Mouse (Mus musculus) intestine, embryonic 15.5 days (tissue): ENCODE measurements around the gene H2-Aa. TPM values are rescaled to one million over a fixed set of nuclear protein-coding genes. Genes with fewer than 3 reads are reported as not detected.

ENCODE experiments used
- ATAC-seq: fragments of 200-750 bp; cut with Nextera tagmentation; 2 replicates; pipeline ENCODE4 v1.8.0; 2017; ENCODE audit warnings: moderate TSS enrichment, moderate library complexity
- H3K27ac ChIP-seq: fragments of 300-500 bp; sonication (generic); 2 replicates; pipeline ENCODE4 v1.5.1; 2015; ENCODE audit warnings: mild to moderate bottlenecking, inconsistent platforms
- H3K27me3 ChIP-seq: fragments of 300-500 bp; sonication (generic); replicated peaks from 2 replicates; pipeline ENCODE4 v1.6.1; 2015; ENCODE audit warnings: inconsistent platforms
- H3K36me3 ChIP-seq: fragments of 300-500 bp; sonication (generic); 2 replicates; pipeline ENCODE4 v1.6.1; 2015; ENCODE audit warnings: inconsistent platforms
- H3K4me1 ChIP-seq: fragments of 300-500 bp; sonication (generic); replicated peaks from 2 replicates; pipeline ENCODE4 v1.6.1; 2015; ENCODE audit warnings: inconsistent platforms
- H3K4me2 ChIP-seq: fragments of 300-500 bp; sonication (generic); replicated peaks from 2 replicates; pipeline ENCODE4 v1.6.1; 2015; ENCODE audit warnings: mild to moderate bottlenecking, inconsistent platforms
- H3K4me3 ChIP-seq: fragments of 300-500 bp; sonication (generic); replicated peaks from 2 replicates; pipeline ENCODE4 v1.5.1; 2015; ENCODE audit warnings: inconsistent platforms
- H3K9ac ChIP-seq: fragments of 300-500 bp; sonication (generic); 2 replicates; pipeline ENCODE4 v1.6.1; 2015; ENCODE audit warnings: inconsistent platforms
- H3K9me3 ChIP-seq: fragments of 300-500 bp; sonication (generic); 2 replicates; pipeline ENCODE4 v1.6.1; 2016; ENCODE audit warnings: inconsistent platforms
- WGBS: fragments of 180-500 bp; shearing (Covaris S2); methylation state at CpG from one replicate; pipeline ENCODE4 v1.1.7; 2015; 5-methylcytosine and 5-hydroxymethylcytosine counted together
- polyA plus RNA-seq: library from polyadenylated mRNA; unstranded; fragments of >200 nt; fragmentation: Nextera tagmentation; extraction: Ambion mirVana; gene quantifications from 2 replicates; pipeline ENCODE4 v1.2.1, GENCODE M21; 2015

H2-Aa gene
- polyA plus RNA-seq, 1 experiment from 2014 or later = 10.2 TPM

GRCm38 (mm10) chr17:34270940-34271339, 16.7 kb downstream of the H2-Aa start:
- no peak overlapping the region for H3K27ac ChIP-seq
- no peaks in the 10 kb centered on the region for H3K27me3 ChIP-seq
- no peaks in the 10 kb centered on the region for H3K36me3 ChIP-seq
- ATAC-seq = no peak
- H3K4me3 ChIP-seq = no peak overlapping the region
- H3K9me3 ChIP-seq = no peaks in the 10 kb centered on the region
- H3K4me1 ChIP-seq = no peaks in the 10 kb centered on the region
- WGBS = 78% methylated on average over 2 of the region's 2 CpGs
- no peak overlapping the region for H3K4me2 ChIP-seq
- H3K9ac ChIP-seq = no peak overlapping the region

GRCm38 (mm10) chr17:34270230-34270629, 17.4 kb downstream of the H2-Aa start:
- ATAC-seq = no peak
- Histone ChIP-seq H3K9ac (no peak overlapping the region), H3K27me3 (peaks cover 2% of the 10 kb centered on the region; the same call in 1 of the 2 replicates), H3K27ac (no peak overlapping the region), H3K9me3 (no peaks in the 10 kb centered on the region), H3K36me3 (no peaks in the 10 kb centered on the region), H3K4me3 (no peak overlapping the region), H3K4me1 (peaks cover under 1% of the 10 kb centered on the region; the same call in 1 of the 2 replicates), H3K4me2 (no peak overlapping the region)
- 82% methylated on average over 2 of the region's 2 CpGs for WGBS

- no peak for ATAC-seq
- 73% methylated on average over 4 of the region's 4 CpGs for WGBS
Measured at GRCm38 (mm10) chr17:34269817-34270216, 17.8 kb downstream of the H2-Aa start.

GRCm38 (mm10) chr17:34268748-34269147, 18.9 kb downstream of the H2-Aa start:
- ATAC-seq = no peak
- Histone ChIP-seq H3K36me3 (no peaks in the 10 kb centered on the region), H3K27ac (no peak overlapping the region), H3K9ac (no peak overlapping the region), H3K4me3 (no peak overlapping the region), H3K9me3 (no peaks in the 10 kb centered on the region), H3K27me3 (peaks cover 7% of the 10 kb centered on the region; the same call in 1 of the 2 replicates), H3K4me2 (no peak overlapping the region), H3K4me1 (peaks cover 13% of the 10 kb centered on the region)
- WGBS = 90% methylated on average over 2 of the region's 2 CpGs

More at GRCm38 (mm10) chr17:34269817-34270216, 17.8 kb downstream of the H2-Aa start:
- no peaks in the 10 kb centered on the region for H3K36me3 ChIP-seq
- H3K27ac ChIP-seq = no peak overlapping the region
- H3K4me1 ChIP-seq = peaks cover 4% of the 10 kb centered on the region
- H3K27me3 ChIP-seq = peaks cover 6% of the 10 kb centered on the region; the same call in 1 of the 2 replicates
- no peak overlapping the region for H3K4me2 ChIP-seq
- no peak overlapping the region for H3K9ac ChIP-seq
- no peaks in the 10 kb centered on the region for H3K9me3 ChIP-seq
- H3K4me3 ChIP-seq = no peak overlapping the region

- WGBS = 75% methylated on average over 2 of the region's 2 CpGs
Measured at GRCm38 (mm10) chr17:34268262-34268661, 19.4 kb downstream of the H2-Aa start.

GRCm38 (mm10) chr17:34264452-34265351, 22.9 kb downstream of the H2-Aa start:
- H3K4me1 ChIP-seq = peaks cover 18% of the 10 kb centered on the region
- H3K36me3 ChIP-seq = no peaks in the 10 kb centered on the region
- H3K9me3 ChIP-seq = no peaks in the 10 kb centered on the region
- peak; percentile 58 for ATAC-seq
- peak overlapping the region; percentile 98 for H3K4me2 ChIP-seq
- peaks cover 13% of the 10 kb centered on the region; the same call in 1 of the 2 replicates for H3K27me3 ChIP-seq
- 1% methylated on average over 92 of the region's 93 CpGs for WGBS
- H3K9ac ChIP-seq = peak overlapping the region; percentile 61
- H3K4me3 ChIP-seq = peak overlapping the region; percentile 54
- no peak overlapping the region for H3K27ac ChIP-seq

More at GRCm38 (mm10) chr17:34268262-34268661, 19.4 kb downstream of the H2-Aa start:
- H3K9ac ChIP-seq = no peak overlapping the region
- no peaks in the 10 kb centered on the region for H3K9me3 ChIP-seq
- peaks cover 11% of the 10 kb centered on the region; the same call in 1 of the 2 replicates for H3K27me3 ChIP-seq
- H3K27ac ChIP-seq = no peak overlapping the region
- no peaks in the 10 kb centered on the region for H3K36me3 ChIP-seq
- no peak for ATAC-seq
- H3K4me2 ChIP-seq = no peak overlapping the region
- no peak overlapping the region for H3K4me3 ChIP-seq
- H3K4me1 ChIP-seq = peaks cover 14% of the 10 kb centered on the region

GRCm38 (mm10) chr17:34263811-34264371, 23.7 kb downstream of the H2-Aa start:
- no peak for ATAC-seq
- Histone ChIP-seq H3K4me3 (peak overlapping the region; percentile 54), H3K9me3 (no peaks in the 10 kb centered on the region), H3K4me1 (peaks cover 18% of the 10 kb centered on the region), H3K27me3 (peaks cover 13% of the 10 kb centered on the region), H3K4me2 (peak overlapping the region; percentile 98), H3K9ac (no peak overlapping the region), H3K36me3 (no peaks in the 10 kb centered on the region), H3K27ac (no peak overlapping the region)
- WGBS = 7% methylated on average over 14 of the region's 14 CpGs

- no peak overlapping the region for H3K27ac ChIP-seq
- WGBS = 1% methylated on average over 8 of the region's 8 CpGs
- peak; percentile 84 for ATAC-seq
- H3K4me3 ChIP-seq = peak overlapping the region; percentile 54
- peak overlapping the region; percentile 26; the same call in 1 of the 2 replicates for H3K9ac ChIP-seq
- no peaks in the 10 kb centered on the region for H3K9me3 ChIP-seq
- H3K4me1 ChIP-seq = peaks cover 18% of the 10 kb centered on the region
- H3K4me2 ChIP-seq = peak overlapping the region; percentile 98
- H3K27me3 ChIP-seq = peaks cover 13% of the 10 kb centered on the region
- H3K36me3 ChIP-seq = no peaks in the 10 kb centered on the region
Measured at GRCm38 (mm10) chr17:34263068-34263467, 24.6 kb downstream of the H2-Aa start.

- Histone ChIP-seq H3K36me3 (no peaks in the 10 kb centered on the region), H3K4me3 (no peak overlapping the region), H3K9ac (no peak overlapping the region), H3K4me1 (peaks cover 18% of the 10 kb centered on the region), H3K27me3 (peaks cover 13% of the 10 kb centered on the region), H3K9me3 (no peaks in the 10 kb centered on the region), H3K4me2 (no peak overlapping the region), H3K27ac (no peak overlapping the region)
- peak; percentile 53; the same call in 1 of the 2 replicates for ATAC-seq
- 22% methylated on average over 4 of the region's 4 CpGs for WGBS
Measured at GRCm38 (mm10) chr17:34261502-34261901, 26.1 kb downstream of the H2-Aa start.

GRCm38 (mm10) chr17:34260551-34260950, 27.1 kb downstream of the H2-Aa start:
- peaks cover 18% of the 10 kb centered on the region for H3K4me1 ChIP-seq
- WGBS = 44% methylated on average over 5 of the region's 5 CpGs

GRCm38 (mm10) chr17:34257594-34258375, 29.8 kb downstream of the H2-Aa start, which contains the start of gene H2-Ab1:
Gene H2-Ab1, plus strand, starts transcription at chr17:34257689.
- no peaks in the 10 kb centered on the region for H3K36me3 ChIP-seq
- no peaks in the 10 kb centered on the region; the same call in 1 of the 2 replicates for H3K27me3 ChIP-seq
- H3K4me2 ChIP-seq = no peak within 1 kb of the TSS
- no peak within 1 kb of the TSS for H3K9ac ChIP-seq
- H3K4me1 ChIP-seq = no peaks in the 10 kb centered on the region
- 73% methylated on average over 11 of the region's 11 CpGs for WGBS
- no peaks in the 10 kb centered on the region for H3K9me3 ChIP-seq
- ATAC-seq = no peak
- H3K27ac ChIP-seq = no peak within 1 kb of the TSS
- no peak within 1 kb of the TSS for H3K4me3 ChIP-seq

More at GRCm38 (mm10) chr17:34260551-34260950, 27.1 kb downstream of the H2-Aa start:
- Histone ChIP-seq H3K4me3 (no peak overlapping the region), H3K9me3 (no peaks in the 10 kb centered on the region), H3K9ac (no peak overlapping the region), H3K27ac (no peak overlapping the region), H3K4me2 (no peak overlapping the region), H3K27me3 (peaks cover 13% of the 10 kb centered on the region), H3K36me3 (no peaks in the 10 kb centered on the region)
- no peak for ATAC-seq

GRCm38 (mm10) chr17:34256501-34256900, 31.1 kb downstream of the H2-Aa start:
- ATAC-seq = no peak
- Histone ChIP-seq H3K9me3 (no peaks in the 10 kb centered on the region), H3K4me1 (no peaks in the 10 kb centered on the region), H3K9ac (no peak overlapping the region), H3K36me3 (no peaks in the 10 kb centered on the region), H3K27ac (no peak overlapping the region), H3K4me3 (no peak overlapping the region), H3K4me2 (no peak overlapping the region), H3K27me3 (no peaks in the 10 kb centered on the region; the same call in 1 of the 2 replicates)
- 81% methylated on average over 5 of the region's 5 CpGs for WGBS
